In the genomic region with DNA sequence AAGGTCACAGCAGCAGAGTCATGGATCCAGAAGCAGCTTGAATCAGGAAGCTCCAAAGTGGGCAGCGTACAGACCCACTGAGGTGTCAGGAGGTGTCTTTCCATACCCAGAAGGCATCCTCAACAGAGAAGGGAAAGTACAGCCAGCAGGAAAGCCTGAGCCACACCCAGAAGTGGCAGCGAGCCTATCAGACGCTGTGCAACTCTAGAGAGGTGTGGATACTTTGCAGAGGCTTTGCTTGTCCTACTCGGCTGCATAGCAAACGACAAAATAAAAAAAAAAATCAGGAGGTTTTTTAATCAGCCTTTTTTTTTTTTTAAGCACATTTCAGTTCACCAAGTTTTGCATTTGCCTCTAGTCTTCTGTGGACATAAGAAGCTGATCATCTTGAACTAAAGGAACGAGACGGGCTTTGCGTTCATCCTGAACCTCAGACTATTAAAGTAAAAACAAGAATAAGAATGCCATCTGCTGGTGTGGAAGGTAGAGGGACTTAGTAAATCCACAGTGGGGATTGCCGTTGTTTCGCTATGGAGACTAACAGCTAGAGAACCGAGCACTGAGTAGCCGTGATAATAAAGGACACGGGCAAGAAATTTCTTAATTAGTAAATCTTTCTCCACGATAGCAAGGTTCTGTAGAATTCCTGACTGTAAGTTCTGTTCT, we compare ENCODE assay signal across 8 mouse cellular contexts.
DNase-seq lines count a peak whose midpoint lies in the region; ATAC-seq lines count a peak whose summit lies in the region.

No protein-coding gene starts in this region.

- peak overlapping the region; percentile 51 for H3K4me2 ChIP-seq in heart, embryonic 11.5 days
- 0 out of 2 replicates have a peak overlapping the region, but pooled peaks have one; percentile 6 for H3K4me2 ChIP-seq in midbrain, embryonic 11.5 days
- H3K4me2 ChIP-seq in midbrain, embryonic 13.5 days (replicated peaks) = no peak overlapping the region
- peak overlapping the region; percentile 33; the same call in 1 of the 2 replicates for H3K4me2 ChIP-seq in stomach, embryonic 16.5 days (ENCODE audit: low read depth, low read length)

- H3K4me3 ChIP-seq in heart, embryonic 11.5 days (ENCODE audit: low read depth, low read length) = 0 out of 2 replicates have a peak overlapping the region, but pooled peaks have one; percentile 16
- H3K4me3 ChIP-seq in midbrain, embryonic 11.5 days (ENCODE audit: low read depth, low read length) = no peak overlapping the region
- H3K4me3 ChIP-seq in midbrain, embryonic 13.5 days (replicated peaks) = no peak overlapping the region
- peak overlapping the region; percentile 15 for H3K4me3 ChIP-seq in stomach, embryonic 16.5 days (replicated peaks; ENCODE audit: low read length)

- no peaks in the 10 kb centered on the region for H3K27me3 ChIP-seq in heart, embryonic 11.5 days (ENCODE audit: control insufficient read depth, insufficient read depth, low read length)
- no peaks in the 10 kb centered on the region for H3K27me3 ChIP-seq in midbrain, embryonic 11.5 days (ENCODE audit: control insufficient read depth, insufficient read depth, low read length)
- no peaks in the 10 kb centered on the region for H3K27me3 ChIP-seq in midbrain, embryonic 13.5 days
- H3K27me3 ChIP-seq in stomach, embryonic 16.5 days (ENCODE audit: control insufficient read depth, insufficient read depth, low read length) = no peaks in the 10 kb centered on the region

- no peaks in the 10 kb centered on the region for H3K9me3 ChIP-seq in heart, embryonic 11.5 days (replicated peaks; ENCODE audit: control insufficient read depth, low read length)
- no peaks in the 10 kb centered on the region for H3K9me3 ChIP-seq in midbrain, embryonic 11.5 days (ENCODE audit: control insufficient read depth, low read length)
- no peaks in the 10 kb centered on the region for H3K9me3 ChIP-seq in midbrain, embryonic 13.5 days
- H3K9me3 ChIP-seq in stomach, embryonic 16.5 days (replicated peaks; ENCODE audit: control insufficient read depth, low read length) = no peaks in the 10 kb centered on the region

- H3K36me3 ChIP-seq in heart, embryonic 11.5 days (ENCODE audit: control insufficient read depth, insufficient read depth, low read length) = no peaks in the 10 kb centered on the region
- H3K36me3 ChIP-seq in midbrain, embryonic 11.5 days (ENCODE audit: control insufficient read depth, insufficient read depth, low read length) = no peaks in the 10 kb centered on the region
- H3K36me3 ChIP-seq in midbrain, embryonic 13.5 days = no peaks in the 10 kb centered on the region
- H3K36me3 ChIP-seq in stomach, embryonic 16.5 days (ENCODE audit: control insufficient read depth, insufficient read depth, low read length) = no peaks in the 10 kb centered on the region

- no peaks in the 10 kb centered on the region for H3K4me1 ChIP-seq in heart, embryonic 11.5 days (ENCODE audit: control insufficient read depth, insufficient read depth, low read length)
- H3K4me1 ChIP-seq in midbrain, embryonic 11.5 days (ENCODE audit: control insufficient read depth, insufficient read depth, low read length) = no peaks in the 10 kb centered on the region
- no peaks in the 10 kb centered on the region for H3K4me1 ChIP-seq in midbrain, embryonic 13.5 days (replicated peaks)
- no peaks in the 10 kb centered on the region for H3K4me1 ChIP-seq in stomach, embryonic 16.5 days (ENCODE audit: control insufficient read depth, insufficient read depth, low read length)

- WGBS in heart, embryonic 11.5 days (ENCODE audit: insufficient replicate concordance) = 38% methylated on average over 14 of the region's 14 CpGs
- WGBS in midbrain, embryonic 11.5 days = 49% methylated on average over 14 of the region's 14 CpGs
- 39% methylated on average over 14 of the region's 14 CpGs for WGBS in midbrain, embryonic 13.5 days
- WGBS in stomach, embryonic 16.5 days = 29% methylated on average over 14 of the region's 14 CpGs

- DNase-seq in heart, postnatal 25 days (ENCODE audit: low spot score) = no peak
- no peak for DNase-seq in midbrain, embryonic 11.5 days (ENCODE audit: low spot score, missing footprints)
- DNase-seq in thymus, postnatal 4 days = no peak
- DNase-seq in right cerebral cortex, postnatal 25 days = no peak

- H3K9ac ChIP-seq in heart, embryonic 11.5 days (ENCODE audit: low read depth, low read length) = no peak overlapping the region
- no peak overlapping the region for H3K9ac ChIP-seq in midbrain, embryonic 11.5 days (ENCODE audit: low read length)
- no peak overlapping the region for H3K9ac ChIP-seq in midbrain, embryonic 13.5 days (replicated peaks)
- no peak overlapping the region for H3K9ac ChIP-seq in stomach, embryonic 16.5 days (ENCODE audit: low read length)

- H3K27ac ChIP-seq in heart, embryonic 11.5 days (ENCODE audit: low read depth, low read length) = no peak overlapping the region
- H3K27ac ChIP-seq in midbrain, embryonic 11.5 days (ENCODE audit: low read depth, low read length) = no peak overlapping the region
- no peak overlapping the region for H3K27ac ChIP-seq in midbrain, embryonic 13.5 days
- H3K27ac ChIP-seq in stomach, embryonic 16.5 days (ENCODE audit: low read length) = no peak overlapping the region

- no peak for ATAC-seq in heart, embryonic 11.5 days (replicated peaks; ENCODE audit: insufficient number of reproducible peaks, low FRiP score, low TSS enrichment)
- no peak for ATAC-seq in midbrain, embryonic 11.5 days (ENCODE audit: low FRiP score)
- ATAC-seq in midbrain, embryonic 13.5 days = no peak
- peak; percentile 51 to 53; a peak in 3 of 4 replicates for ATAC-seq in hematopoietic stem cell, adult 5-6 weeks (replicated peaks in 1 of 2; ENCODE audit: insufficient read depth in 1 of 2, low FRiP score in 2 of 2, low TSS enrichment in 1 of 2, low read depth in 1 of 2, poor library complexity in 2 of 2, severe bottlenecking in 2 of 2)
- ATAC-seq in stomach, embryonic 16.5 days (ENCODE audit: insufficient read depth, low FRiP score) = no peak

- intact Hi-C loops in heart, postnatal 25 days (cut with DNase I) = no loop called here

Comparison
In these comparisons a context has a peak if more than half of its experiments do, and no peak if none do; other contexts are left out.
1. ATAC-seq: peak in hematopoietic stem cell, adult 5-6 weeks (2 of 2); none in heart, embryonic 11.5 days (single experiment), midbrain, embryonic 11.5 days (single experiment), midbrain, embryonic 13.5 days (single experiment) and stomach, embryonic 16.5 days (single experiment).
2. H3K4me3 ChIP-seq: peak in heart, embryonic 11.5 days (single experiment) and stomach, embryonic 16.5 days (single experiment); none in midbrain, embryonic 11.5 days (single experiment) and midbrain, embryonic 13.5 days (single experiment).